Mouse (Mus musculus) embryo, embryonic 11.5 days (tissue): ENCODE results near the gene Nudt1.
A peak's percentile ranks its signal among the peaks of the same experiment; 100 is the strongest.

Experiments
- DNase-seq: peaks from one replicate; pipeline ENCODE4 v3.0.0-alpha.2; 2012; ENCODE audit warnings: low read depth, low spot score

Nudt1 gene

DNA sequence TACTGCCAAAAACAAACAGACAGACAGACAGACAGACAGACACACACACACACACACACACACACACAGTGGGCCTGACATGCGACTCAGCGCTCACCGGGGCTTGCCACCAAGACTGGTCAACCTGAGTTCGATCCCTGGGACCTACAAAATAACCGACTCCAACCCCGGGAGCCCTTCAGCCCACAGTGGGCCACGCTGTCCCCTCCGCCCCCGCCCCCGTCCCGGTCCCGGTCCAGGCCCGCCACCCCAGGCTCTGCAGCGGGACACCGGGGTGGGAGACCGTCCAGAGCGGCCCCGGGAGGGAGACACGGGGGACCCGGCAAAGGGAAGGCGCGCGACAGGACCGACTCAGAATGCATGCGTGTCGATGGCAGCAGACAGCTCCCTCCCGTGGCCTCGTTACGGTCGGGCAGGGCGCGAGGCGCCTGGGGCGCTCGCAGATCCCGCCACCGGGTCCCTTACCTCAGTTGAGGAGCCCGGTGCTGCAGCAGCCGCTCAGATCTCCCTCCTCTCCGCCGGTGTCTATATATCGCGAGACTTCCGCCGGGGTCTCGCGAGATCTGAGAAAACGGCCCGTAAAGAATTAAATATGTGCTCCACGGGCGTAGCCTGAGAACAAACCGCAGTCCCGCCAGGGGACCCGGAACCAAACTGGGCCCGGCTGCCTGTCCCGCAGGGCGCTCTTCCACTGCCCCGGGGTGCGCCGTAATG, at the start of gene Nudt1, which contains the start of gene Mad1l1:
TSS of gene Nudt1 (plus strand) at position 615 of the 714 bp plus-strand sequence.
TSS of gene Mad1l1 (minus strand) at position 511 of the 714 bp plus-strand sequence.
- peak; percentile 96 for DNase-seq

DNA sequence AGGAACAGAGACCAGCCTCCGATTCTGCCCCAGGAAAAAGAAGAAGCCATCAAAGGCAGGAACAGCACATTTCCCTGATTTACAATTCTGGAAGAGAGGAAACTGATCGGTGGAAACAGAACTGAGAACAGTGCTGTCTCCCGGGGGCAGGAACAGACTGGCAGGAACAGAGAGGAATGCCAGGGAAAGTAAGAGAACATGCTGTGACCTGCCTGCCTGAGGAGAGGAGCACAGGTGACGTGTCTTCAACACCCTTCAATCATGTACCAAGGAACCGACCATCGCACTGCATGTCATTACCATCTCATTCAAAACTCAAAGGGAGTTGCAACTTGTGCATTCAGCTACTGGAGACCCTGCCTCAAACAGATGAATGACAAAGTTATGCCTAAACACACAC, 44.7 kb upstream of the Nudt1 start:
- DNase-seq = no peak

DNA sequence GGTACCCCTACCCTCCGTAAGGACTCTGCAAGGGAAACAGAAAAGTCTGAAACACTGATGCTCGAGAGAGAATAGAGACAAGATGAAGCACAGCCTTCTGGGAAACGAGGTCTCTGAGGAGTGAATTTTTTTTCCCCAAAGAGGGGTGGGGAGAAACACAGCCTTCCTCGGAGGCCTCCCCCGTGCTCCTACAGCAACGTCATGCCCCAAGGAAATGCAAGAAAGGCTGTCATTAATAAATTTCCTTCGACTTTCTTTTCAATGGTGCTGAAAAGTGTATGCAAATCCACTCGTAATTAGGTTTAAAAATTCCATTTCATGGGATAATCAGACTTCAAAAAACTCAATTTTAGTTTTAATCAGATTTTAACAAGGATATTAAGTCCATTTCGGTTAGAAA, 41.3 kb upstream of the Nudt1 start:
- no peak for DNase-seq

DNA sequence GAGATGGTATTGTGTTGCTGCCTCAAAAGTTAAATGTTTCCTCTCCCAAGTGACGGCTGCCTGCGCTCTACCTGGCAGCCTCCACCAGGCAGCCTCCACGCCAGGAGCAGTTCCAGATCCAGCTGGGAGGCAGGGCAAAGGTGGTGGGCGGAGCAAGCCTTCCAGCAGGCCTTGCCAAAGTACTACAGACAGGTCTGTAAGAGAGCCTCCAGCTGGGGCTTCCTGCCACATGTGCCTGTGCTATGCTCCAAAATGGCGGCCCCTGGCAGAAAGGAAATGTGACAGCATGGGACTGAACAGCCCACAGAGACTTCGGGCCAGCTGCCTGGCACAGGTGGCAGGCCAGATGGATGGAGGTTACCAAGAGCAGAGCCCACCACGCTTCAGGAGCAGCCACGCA, 39.1 kb upstream of the Nudt1 start:
- no peak for DNase-seq

DNA sequence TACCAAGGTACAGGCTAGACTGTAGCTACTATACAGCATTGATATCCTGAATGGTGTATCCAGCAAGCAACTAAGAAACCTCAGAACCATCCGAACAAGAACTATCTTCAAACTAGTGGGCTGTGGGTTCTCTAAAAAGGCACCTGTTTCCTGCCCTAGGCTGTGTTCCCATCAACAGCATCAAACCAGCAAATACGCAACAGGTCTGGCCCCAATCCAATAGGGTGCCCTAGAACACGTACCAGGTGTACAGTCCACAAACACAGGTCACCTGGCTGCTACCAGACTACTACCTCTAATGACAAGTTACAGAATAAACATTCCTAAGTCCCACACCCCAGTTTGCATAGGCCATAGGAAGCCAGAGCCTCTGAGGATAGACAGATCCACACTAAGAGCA, 38.6 kb upstream of the Nudt1 start:
- DNase-seq = no peak

DNA sequence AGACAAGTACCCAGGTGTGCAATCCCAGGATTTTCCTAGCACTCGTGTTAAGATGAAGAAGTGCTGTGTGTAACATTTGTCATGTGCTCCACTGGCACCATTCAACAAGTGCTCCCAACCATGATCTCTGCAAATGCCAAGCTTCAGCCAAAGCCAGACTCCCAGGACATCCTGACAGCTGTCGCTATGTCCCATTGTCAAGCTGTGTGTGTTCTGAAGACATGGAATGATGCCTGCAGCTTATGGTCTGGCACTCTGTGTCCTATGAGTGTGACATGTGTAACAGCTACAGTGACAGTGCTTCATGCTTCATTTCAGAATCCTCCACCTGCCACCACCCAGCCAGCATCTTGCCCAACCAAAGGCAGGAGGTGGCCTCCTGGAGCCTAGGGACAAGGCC, 37.4 kb upstream of the Nudt1 start:
- no peak for DNase-seq

DNA sequence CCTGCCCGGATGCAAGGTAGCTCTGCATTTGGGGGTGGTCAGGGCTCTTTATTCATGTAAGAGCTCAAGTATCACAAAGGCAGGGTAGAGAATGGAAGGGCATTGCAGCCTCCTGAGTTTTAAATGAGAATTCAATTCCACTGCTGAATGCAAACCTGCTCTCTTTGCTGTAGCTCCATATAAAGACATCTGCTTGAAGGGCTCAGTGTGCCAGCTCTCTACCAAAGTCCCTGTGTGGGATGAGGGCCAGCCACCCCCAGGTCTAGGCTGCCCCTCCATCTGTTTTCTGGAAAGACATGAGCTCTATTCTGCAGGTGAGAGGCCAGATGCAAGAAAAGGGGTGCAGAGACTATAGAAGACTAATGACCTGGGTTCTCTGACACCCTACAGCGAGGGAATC, 36.7 kb upstream of the Nudt1 start:
- DNase-seq = no peak

DNA sequence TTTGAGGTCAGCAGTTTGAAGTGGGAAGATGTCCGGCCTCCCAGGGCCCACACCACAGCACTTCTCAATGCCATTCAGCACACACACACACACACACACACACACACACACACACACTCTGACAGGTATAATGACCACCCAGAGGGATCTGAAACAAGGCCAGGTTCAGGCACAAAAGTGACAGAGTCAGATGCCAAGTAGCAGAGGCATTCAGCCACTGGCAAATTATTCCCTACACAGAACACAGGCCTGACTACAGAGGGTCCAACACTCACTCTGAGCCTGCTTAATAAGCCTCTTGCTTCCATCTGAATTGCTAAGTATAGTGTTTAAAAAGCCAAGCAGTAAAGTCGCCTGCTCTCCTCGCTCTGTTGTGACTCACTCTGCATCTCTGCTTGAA, 33.2 kb upstream of the Nudt1 start:
- DNase-seq = no peak

DNA sequence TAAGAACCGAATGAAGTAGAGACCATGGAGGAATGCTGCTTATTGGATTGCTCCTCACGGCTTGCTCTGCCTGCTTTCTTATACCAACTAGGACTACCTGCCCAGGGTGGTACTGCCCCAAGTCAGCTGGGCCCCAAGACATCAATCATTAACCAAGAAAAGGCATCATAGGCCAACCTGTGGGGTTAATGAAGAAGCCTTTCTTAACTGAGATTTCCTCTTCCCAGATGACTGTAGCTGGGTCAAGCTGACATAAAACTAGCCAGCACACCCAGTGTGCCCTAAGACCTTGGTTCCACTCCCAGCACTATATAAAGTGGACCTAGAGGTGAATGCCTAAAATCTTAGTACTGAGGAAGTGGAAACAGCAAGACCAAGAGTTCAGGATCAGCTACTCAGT, 32.3 kb upstream of the Nudt1 start:
- DNase-seq = no peak

DNA sequence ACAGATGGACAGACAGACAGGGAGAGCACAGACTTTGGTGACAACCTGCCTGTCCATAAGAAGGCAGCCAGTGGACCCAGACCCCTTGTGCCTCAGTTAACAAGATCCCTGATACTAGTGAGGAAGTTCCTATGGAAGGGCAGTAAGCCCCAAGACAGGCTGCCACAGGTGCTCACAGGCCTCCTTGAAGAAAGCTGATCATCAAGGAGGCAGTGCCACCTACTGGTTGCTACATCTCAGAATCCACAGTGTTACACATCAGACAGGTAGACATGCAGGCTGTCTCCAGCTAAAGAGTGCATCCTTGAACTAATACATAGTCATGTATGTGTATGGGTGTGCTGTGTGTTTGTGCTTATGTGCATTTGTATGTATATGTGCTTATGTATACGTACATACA, 29.3 kb upstream of the Nudt1 start:
- peak; percentile 47 for DNase-seq

DNA sequence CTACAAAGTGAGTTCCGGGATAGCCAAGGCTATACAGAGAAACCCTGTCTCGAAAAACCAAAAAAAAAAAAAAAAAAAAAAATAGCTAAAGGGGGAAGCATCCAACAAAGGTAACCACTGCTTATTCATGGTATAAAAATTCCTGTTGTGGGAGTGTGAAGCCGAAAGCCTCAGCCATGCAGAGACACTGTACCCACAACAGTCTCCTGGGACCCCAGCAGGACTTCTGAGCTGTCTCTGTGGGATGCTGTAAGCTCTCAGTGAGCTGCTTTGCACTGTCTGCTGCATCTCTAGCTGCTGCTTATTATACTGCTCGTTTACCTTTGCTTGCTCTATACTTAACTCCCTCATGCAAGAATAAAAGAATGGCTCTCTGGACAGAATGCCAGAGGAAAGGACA, 23.2 kb upstream of the Nudt1 start:
- no peak for DNase-seq

DNA sequence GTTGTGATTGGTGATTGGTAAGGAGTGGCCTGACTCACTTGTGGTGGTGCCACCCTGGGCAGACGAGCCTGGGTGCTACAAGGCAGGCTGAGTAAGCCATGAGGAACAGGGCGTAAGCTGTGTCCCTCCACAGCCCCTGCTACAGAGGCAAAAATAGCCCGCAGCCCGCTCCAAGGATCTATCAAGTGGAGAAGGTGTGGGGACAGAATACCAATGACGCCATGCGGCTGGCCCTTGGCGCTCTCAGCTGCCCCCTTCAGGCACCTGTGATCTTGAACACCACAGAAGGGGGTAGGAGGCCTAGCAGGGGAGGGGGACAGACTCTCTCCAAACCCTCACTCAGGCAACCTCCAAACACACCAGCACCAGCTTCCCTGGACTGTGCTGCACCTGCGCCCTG, 15.4 kb upstream of the Nudt1 start:
- DNase-seq = no peak

DNA sequence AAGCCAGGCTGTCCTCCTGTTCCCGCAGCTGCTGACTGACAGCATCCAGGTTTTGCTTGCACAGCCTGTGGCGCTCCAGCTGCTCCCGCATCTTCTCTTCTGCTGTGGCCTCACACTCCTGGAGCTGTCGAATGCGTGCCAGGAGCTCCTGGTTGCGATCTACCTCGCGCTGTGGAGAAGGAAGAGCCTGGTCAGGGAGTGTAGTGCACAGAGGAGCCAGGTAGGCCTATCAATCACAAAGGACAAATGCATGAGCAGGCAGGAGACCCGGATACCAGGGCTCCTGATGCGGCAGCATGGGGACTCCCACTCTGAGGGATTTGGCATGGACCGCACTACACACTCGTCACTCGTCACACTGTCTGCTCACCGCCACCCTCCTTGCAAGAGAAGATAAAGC, 13.9 kb upstream of the Nudt1 start:
- DNase-seq = no peak

DNA sequence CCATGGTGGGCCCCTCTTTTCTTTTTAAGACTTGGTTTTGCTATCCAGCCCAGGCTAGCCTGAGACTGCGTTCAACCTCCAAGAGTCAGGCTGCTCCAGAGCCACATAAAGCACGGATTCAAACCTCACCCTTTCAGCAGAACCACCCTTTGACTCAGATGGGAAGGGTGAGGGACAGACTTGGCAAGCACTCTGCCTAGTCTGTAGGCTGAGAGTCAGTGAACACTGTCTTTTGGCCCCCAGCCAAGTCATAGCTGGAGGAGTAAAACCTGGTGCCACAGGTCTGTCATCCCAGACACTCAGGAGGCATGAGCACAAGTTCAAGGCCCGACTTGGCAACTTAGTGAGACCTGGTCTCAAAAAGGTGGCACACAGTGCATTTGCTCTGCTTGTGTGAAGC, 4.7 kb upstream of the Nudt1 start:
- no peak for DNase-seq

DNA sequence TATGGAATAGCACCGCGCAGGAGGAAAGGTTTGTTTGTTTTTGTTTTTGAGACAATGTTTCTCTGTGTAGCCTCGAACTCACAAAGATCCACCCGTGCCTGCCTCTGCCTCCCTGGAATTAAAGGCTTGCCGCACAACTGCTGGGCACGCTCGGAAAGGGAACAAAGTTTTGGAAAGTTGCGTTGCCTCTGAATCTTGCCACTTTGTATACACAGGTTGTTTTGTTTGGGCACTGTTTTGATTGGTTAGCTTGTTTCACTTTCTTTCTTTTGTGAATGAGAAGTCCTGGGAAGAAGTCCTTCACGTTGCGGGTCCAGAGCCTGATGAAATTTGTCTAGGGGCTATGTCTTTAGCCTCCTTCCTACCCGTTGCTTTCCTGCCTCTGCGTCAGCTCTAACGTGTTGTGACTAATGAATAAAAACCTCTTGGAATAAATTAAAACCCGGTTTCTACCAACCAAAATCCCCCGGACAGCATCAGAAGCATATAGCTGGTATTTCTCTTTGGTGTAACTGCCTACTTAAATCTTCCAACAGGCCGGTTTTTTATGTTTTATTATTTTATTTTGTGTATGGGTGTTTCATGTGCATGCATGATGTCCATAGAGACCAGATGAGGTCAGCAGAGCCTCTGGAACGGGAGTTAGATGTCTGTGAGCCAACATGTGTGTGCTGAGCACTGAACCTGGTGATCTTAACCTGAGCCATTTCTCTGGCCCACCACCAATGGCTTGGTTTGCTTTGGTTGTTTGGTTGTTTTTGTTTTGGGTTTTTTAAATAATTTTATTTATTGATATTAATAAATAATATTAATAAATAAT, 510 bp downstream of the Nudt1 start:
- DNase-seq = peak; percentile 8

DNA sequence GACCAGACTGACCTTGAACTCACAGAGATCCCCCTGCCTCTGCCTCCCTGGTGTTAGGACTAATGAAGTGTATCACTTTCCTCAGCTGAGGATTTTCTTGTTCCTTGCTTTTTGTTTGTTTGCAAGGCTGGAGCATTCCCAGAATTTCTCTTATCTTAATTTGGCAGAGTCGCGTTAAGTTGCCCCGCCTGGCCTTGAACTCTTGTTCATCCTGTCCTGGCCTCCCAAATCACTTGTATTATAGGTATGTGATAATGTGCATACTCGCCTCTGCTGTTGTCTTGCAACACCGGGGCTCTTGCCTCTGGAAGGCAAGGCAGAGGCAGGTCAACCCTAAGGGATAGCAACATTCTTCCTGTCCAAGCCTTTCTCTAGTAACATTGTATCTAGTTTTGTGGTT, 2.6 kb downstream of the Nudt1 start:
- DNase-seq = no peak

DNA sequence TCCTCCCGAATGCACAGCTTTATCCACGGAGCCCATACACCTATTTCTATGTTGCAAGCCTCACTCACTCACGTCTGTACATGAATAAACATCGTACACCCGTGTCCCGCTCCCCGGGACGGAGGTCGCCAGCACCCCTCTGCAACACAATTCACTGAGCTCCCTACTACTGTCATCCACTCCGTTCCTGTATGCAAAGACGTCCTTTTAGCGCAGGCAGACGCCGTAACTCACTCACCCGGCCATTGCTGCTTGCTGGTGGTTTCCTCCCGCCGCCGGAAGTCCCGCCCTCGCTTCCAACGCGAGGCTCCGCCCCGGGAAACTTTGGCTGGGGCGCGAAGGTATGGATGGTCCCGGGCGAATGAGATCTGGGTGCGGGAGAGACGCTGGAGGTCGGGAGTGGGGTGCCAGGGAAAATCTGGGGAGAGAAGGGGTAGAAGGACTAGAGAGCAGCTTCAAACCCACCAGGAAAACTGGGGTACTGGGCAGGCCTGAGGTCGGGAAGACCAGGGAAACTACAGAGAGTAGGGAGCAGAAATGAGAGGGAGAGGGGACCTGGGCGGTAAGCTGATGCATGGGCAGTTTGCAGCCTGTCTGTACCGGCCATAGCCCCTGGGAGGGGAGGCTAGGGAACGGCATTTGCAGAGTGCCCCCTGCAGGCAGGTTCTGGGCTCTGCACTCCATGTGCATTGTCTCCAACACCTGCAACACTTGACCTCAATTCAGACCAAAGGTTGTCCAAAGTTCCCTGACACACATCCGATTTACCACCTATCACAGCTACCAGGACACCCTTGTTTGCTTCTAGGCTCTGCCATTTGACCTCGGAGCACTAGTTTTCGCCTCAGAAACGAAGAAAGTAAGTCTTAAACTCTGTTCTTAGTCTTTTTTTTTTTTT, 10.4 kb downstream of the Nudt1 start, which contains the start of gene Mrm2:
TSS of gene Mrm2 (minus strand) at position 284 of the 898 bp plus-strand sequence.
- peak; percentile 77 for DNase-seq

DNA sequence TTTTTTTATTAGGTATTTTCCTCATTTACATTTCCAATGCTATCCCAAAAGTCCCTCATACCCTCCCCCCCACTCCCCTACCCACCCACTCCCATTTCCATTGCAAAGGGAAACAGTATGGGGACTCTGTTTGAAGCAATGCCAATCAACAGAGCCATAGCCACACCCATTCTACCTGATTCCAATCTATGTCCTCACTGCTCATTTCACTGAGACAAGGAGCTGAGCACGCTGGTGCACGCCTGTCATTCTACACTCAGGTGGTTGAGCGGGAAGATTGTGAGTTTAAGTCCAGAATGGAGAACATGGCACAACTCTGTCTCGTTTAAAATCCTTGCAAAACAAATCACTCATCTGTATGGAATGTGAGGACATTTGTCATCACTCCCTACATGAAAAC, 11.1 kb downstream of the Nudt1 start:
- DNase-seq = no peak

DNA sequence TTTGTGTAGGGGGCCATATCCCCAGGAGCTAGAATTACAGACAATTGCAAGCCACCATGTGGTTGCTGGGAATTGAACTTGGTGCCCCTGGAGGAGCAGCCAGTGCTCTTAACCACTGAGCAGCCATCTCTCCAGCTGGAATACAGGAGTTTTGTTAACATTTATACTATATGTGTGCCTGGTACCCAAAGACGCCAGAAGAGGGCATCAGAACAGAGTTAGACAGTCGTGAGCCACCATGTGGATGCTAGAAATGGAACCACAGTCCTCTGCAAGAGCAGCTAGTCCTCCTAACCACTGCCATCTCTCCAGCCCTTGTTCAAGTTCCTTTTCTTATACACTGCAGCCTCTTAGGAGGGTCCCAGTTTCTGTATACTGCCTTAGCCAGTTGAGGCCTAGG, 12.2 kb downstream of the Nudt1 start:
- no peak for DNase-seq

DNA sequence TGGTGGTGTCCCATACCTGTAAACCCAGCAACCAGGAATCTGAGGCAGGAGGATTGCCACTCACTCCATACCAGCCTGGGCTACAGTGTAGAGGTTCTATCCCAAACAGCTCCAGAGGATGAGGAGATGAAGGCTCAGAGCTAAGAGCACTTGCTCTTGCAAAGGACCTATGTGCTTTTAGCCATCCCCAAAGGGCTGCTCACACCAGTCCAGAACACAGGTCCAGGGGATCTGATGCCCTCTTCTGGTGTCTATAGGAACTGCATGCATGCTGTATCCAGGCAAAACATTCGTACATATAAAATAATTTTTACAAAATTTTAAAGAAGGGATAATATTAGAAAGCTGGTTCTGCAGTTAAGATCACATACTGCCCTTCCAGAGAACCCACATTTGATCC, 15.2 kb downstream of the Nudt1 start:
- DNase-seq = peak; percentile 24

DNA sequence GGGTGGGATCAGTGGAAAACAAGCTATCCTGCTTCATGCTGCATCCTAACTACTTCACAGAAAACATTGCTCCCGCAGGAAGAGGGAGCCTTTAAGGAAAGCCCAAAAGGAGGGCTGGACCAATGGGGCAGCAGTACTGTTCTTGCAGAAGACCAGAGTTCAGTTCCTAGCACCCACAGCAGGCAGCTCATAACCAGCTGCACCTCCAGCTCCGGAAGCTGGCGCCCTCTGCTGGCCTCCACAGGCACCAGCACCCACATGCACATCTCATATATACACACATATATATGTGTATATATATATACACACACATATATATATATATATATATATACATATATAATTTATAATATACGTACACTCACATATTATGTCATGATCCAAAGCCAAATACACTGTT, 17.3 kb downstream of the Nudt1 start:
- no peak for DNase-seq

DNA sequence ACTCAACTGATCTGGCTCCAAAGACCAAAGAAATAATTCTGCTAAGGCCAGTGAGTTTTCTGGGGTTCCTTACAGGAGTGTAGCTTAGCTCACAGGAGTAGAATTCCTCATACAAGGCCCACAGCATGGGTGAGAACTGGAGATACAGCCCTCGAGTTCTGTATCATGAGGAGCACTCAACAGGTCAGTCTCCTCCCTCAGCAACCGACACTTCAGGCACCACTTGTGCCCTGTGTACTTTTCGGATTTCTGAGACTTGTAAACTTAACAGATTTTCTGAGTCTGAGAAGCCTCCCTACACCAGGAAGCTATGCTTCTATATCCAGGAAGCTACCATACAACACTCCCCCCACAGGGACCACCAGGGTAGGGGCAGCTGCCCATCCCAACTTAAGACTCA, 18.4 kb downstream of the Nudt1 start:
- no peak for DNase-seq
